Mouse (Mus musculus): ENCODE measurements around the gene Daam1.
"Not testable (repeated sequence)": the region's sequence is repeated elsewhere in the genome, so short reads cannot be mapped to it uniquely, and the experiment has no call there.

DNA sequence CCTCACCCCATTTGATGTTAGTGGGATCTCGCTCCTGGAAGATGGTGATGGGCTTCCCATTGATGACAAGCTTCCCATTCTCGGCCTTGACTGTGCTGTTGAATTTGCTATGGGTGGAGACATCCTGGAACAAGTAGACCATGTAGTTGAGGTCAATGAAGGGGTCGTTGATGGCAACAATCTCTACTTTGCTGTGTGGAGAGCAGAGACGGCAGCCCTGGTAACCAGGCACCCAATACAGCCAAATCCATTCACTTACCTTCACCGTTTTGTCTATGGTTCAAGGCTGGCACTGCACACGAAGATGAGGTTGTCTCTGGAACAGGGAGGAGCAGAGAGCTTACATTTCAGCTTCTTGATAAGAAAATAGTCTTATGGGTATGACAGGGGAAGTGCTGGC, 16.1 kb downstream of the Daam1 start:
- TF ChIP-seq GATA1 (IDR thresholded peaks at IDR 0.05; ENCODE audit: borderline replicate concordance, low read length); FLI1 (IDR thresholded peaks at IDR 0.05; ENCODE audit: low read length): not testable (repeated sequence)
